Mouse (Mus musculus): ENCODE results near the gene Hlcs. TPM values are rescaled to one million over a fixed set of nuclear protein-coding genes. Genes with fewer than 3 reads are reported as not detected.

The Hlcs gene
- polyA plus RNA-seq, 1 experiment from 2014 or later, result 8.7 TPM

GRCm38 (mm10) chr16:94236226-94237129 is 76.9 kb downstream of the Hlcs start:
- H3K9me3 ChIP-seq (replicated peaks), result no peaks in the 10 kb centered on the region
- 0 out of 2 replicates have a peak, but pooled peaks have one; percentile 47 for ATAC-seq (ENCODE audit: low FRiP score)
- no peak overlapping the region for H3K27ac ChIP-seq (replicated peaks)
- 47% methylated on average over 16 of the region's 16 CpGs for WGBS
- no peak overlapping the region for H3K4me3 ChIP-seq (replicated peaks)
- no peak overlapping the region for H3K9ac ChIP-seq (replicated peaks)
- H3K4me1 ChIP-seq, result peaks cover 8% of the 10 kb centered on the region
- H3K36me3 ChIP-seq, result no peaks in the 10 kb centered on the region
- peaks cover 34% of the 10 kb centered on the region for H3K27me3 ChIP-seq (replicated peaks)
- peak overlapping the region; percentile 20; the same call in 1 of the 2 replicates for H3K4me2 ChIP-seq

DNA sequence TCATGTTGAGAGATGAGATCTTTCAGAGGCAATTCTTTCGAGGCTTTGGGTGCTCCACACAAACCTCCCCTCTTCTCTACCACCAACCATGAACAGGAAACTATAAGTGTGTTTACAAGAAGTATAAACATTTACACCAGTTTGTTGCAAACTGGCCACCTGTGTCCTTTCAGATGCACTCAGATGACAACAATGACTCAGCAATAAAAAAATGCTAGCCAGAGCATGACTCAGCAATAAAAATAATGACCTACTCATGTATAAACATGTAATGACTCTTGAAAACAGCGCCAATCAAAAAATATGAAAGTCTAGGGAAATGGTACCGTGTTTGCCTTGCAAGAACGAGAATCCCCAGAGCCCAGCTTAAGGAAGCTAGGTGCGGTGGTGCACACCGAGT is 77.7 kb downstream of the Hlcs start:
- ATAC-seq (ENCODE audit: low FRiP score), result no peak
- H3K27me3 ChIP-seq (replicated peaks), result peaks cover 42% of the 10 kb centered on the region

GRCm38 (mm10) chr16:94234202-94234601 is 79.2 kb downstream of the Hlcs start:
- no peaks in the 10 kb centered on the region for H3K9me3 ChIP-seq (replicated peaks)
- H3K36me3 ChIP-seq, result no peaks in the 10 kb centered on the region
- 73% methylated on average over 4 of the region's 4 CpGs for WGBS
- peaks cover 52% of the 10 kb centered on the region for H3K27me3 ChIP-seq (replicated peaks)
- no peak overlapping the region for H3K4me2 ChIP-seq
- peaks cover 8% of the 10 kb centered on the region for H3K4me1 ChIP-seq
- no peak overlapping the region for H3K9ac ChIP-seq (replicated peaks)
- H3K4me3 ChIP-seq (replicated peaks), result no peak overlapping the region
- H3K27ac ChIP-seq (replicated peaks), result no peak overlapping the region
- ATAC-seq (ENCODE audit: low FRiP score), result no peak

More for the DNA sequence above, 77.7 kb downstream of the Hlcs start:
- Histone ChIP-seq H3K9me3 (replicated peaks) (no peaks in the 10 kb centered on the region), H3K9ac (replicated peaks) (no peak overlapping the region), H3K27ac (replicated peaks) (no peak overlapping the region), H3K4me3 (replicated peaks) (no peak overlapping the region), H3K36me3 (no peaks in the 10 kb centered on the region), H3K4me2 (no peak overlapping the region), H3K4me1 (peaks cover 8% of the 10 kb centered on the region)
- WGBS, result 86% methylated on average over 6 of the region's 6 CpGs

DNA sequence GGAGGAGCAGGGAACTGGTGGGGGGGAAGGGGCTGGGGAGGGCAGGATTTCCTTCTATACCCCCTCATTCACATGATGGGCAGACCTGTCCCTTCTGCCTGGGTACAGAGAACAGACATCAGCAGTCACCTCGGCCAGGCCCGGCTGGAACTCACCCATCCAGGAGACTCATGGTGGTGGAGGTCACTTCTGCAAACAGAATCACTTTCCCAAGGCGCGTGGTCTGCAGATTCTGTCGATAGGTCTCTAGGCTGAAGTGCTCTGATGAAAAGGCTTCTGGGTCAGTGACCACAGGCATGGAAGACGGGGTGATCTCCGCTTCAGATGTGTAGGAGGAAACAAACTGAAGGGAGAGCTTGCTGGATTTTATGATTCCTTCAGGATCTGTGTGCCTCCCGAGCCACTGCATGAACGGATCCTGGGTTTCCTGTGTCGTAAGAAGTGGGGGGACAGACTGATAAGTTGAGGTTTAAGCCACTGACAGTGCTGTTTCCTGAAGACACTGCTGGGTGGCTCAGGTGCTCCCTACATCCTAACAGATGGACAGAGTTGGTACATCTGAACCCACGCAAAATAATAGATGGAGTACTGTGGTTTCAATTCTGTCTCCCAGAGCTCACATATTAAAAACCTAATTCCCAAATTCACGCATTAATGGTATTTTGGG is 82.3 kb downstream of the Hlcs start:
- H3K36me3 ChIP-seq, result no peaks in the 10 kb centered on the region
- H3K9me3 ChIP-seq (replicated peaks), result no peaks in the 10 kb centered on the region
- WGBS, result 81% methylated on average over 12 of the region's 12 CpGs
- peaks cover 17% of the 10 kb centered on the region for H3K4me1 ChIP-seq
- H3K27me3 ChIP-seq (replicated peaks), result peaks cover 61% of the 10 kb centered on the region
- no peak overlapping the region for H3K4me2 ChIP-seq
- no peak overlapping the region for H3K27ac ChIP-seq (replicated peaks)
- no peak overlapping the region for H3K9ac ChIP-seq (replicated peaks)
- H3K4me3 ChIP-seq (replicated peaks), result no peak overlapping the region
- ATAC-seq (ENCODE audit: low FRiP score), result no peak

GRCm38 (mm10) chr16:94230499-94230898 is 82.9 kb downstream of the Hlcs start:
- H3K27ac ChIP-seq (replicated peaks), result no peak overlapping the region
- H3K4me2 ChIP-seq, result no peak overlapping the region
- peaks cover 64% of the 10 kb centered on the region for H3K27me3 ChIP-seq (replicated peaks)
- no peaks in the 10 kb centered on the region for H3K9me3 ChIP-seq (replicated peaks)
- no peak overlapping the region for H3K9ac ChIP-seq (replicated peaks)
- no peaks in the 10 kb centered on the region for H3K36me3 ChIP-seq
- WGBS, result 88% methylated on average over 4 of the region's 4 CpGs
- H3K4me1 ChIP-seq, result peaks cover 17% of the 10 kb centered on the region
- no peak for ATAC-seq (ENCODE audit: low FRiP score)
- H3K4me3 ChIP-seq (replicated peaks), result no peak overlapping the region

DNA sequence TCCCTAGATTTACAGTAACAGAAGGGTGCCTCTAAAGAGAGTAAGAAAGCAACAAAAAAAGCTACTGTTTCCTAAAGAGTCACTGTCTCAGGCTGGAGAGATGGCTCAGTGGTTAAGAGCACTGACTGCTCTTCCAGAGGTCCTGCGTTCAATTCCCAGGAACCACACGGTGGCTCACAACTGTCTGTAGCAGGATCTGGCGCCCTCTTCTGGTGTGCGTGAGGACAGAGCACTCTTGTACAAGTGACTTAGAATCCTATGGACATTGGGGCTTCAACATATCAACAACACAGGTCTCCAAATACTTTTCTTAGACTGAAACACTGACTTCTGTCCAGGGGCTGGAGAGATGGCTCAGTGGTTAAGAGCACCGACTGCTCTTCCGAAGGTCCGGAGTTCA is 83.5 kb downstream of the Hlcs start:
- no peaks in the 10 kb centered on the region for H3K36me3 ChIP-seq
- WGBS, result 93% methylated on average over 7 of the region's 7 CpGs
- peaks cover 17% of the 10 kb centered on the region for H3K4me1 ChIP-seq
- no peak overlapping the region for H3K4me2 ChIP-seq
- H3K9ac ChIP-seq (replicated peaks), result no peak overlapping the region
- peaks cover 70% of the 10 kb centered on the region for H3K27me3 ChIP-seq (replicated peaks)
- H3K4me3 ChIP-seq (replicated peaks), result no peak overlapping the region
- H3K27ac ChIP-seq (replicated peaks), result no peak overlapping the region
- H3K9me3 ChIP-seq (replicated peaks), result no peaks in the 10 kb centered on the region
- ATAC-seq (ENCODE audit: low FRiP score), result no peak

DNA sequence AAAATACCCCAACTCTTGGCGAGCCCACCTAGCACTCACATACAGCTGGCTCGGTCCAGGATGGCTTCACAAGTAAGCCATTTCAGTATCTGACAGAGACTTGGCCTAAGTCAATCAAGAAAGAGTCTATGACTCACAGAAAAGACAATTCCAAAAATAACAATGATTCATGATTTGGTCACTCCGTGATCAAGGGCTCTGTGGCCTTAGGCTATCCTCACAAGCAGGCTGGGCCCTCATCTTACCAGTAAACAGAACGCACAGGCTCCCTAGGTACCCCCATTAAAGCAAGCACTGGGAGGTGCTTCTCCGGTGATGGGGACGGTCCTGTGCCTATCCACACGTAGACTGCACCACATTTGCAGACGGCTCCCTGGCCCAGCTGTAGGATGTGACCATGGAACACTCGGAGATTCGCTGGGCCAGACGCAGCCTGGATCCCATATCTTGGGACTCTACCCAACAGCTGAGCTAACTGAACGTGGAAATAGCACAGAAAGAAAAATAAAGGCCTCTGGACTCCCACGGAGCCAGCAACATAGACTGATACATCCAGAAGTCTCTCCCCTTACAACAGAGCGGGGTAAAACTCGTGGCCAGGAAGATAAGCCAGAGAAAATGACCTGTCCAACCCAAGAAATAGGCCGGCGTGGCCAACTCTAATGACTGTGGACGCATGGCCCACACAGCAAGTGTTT is 84.4 kb downstream of the Hlcs start:
- WGBS, result 88% methylated on average over 18 of the region's 18 CpGs
- H3K4me3 ChIP-seq (replicated peaks), result no peak overlapping the region
- ATAC-seq (ENCODE audit: low FRiP score), result no peak

GRCm38 (mm10) chr16:94227328-94228018 is 85.9 kb downstream of the Hlcs start:
- Histone ChIP-seq H3K9me3 (replicated peaks) (no peaks in the 10 kb centered on the region), H3K4me3 (replicated peaks) (no peak overlapping the region), H3K27me3 (replicated peaks) (peaks cover 81% of the 10 kb centered on the region), H3K36me3 (no peaks in the 10 kb centered on the region), H3K4me2 (peak overlapping the region; percentile 31), H3K4me1 (peaks cover 17% of the 10 kb centered on the region), H3K9ac (replicated peaks) (no peak overlapping the region), H3K27ac (replicated peaks) (no peak overlapping the region)
- WGBS, result 12% methylated on average over 18 of the region's 18 CpGs
- peak; percentile 76 for ATAC-seq (ENCODE audit: low FRiP score)

More for the DNA sequence above, 84.4 kb downstream of the Hlcs start:
- Histone ChIP-seq H3K36me3 (no peaks in the 10 kb centered on the region), H3K27ac (replicated peaks) (no peak overlapping the region), H3K9me3 (replicated peaks) (no peaks in the 10 kb centered on the region), H3K27me3 (replicated peaks) (peaks cover 73% of the 10 kb centered on the region), H3K4me1 (peaks cover 17% of the 10 kb centered on the region), H3K9ac (replicated peaks) (no peak overlapping the region), H3K4me2 (no peak overlapping the region)

GRCm38 (mm10) chr16:94223363-94223720 is 90.0 kb downstream of the Hlcs start:
- Histone ChIP-seq H3K27me3 (replicated peaks) (peaks cover 72% of the 10 kb centered on the region), H3K36me3 (no peaks in the 10 kb centered on the region), H3K4me1 (peaks cover 16% of the 10 kb centered on the region), H3K9ac (replicated peaks) (no peak overlapping the region), H3K9me3 (replicated peaks) (no peaks in the 10 kb centered on the region), H3K27ac (replicated peaks) (no peak overlapping the region), H3K4me2 (no peak overlapping the region), H3K4me3 (replicated peaks) (no peak overlapping the region)
- ATAC-seq (ENCODE audit: low FRiP score), result no peak
- 84% methylated on average over 8 of the region's 8 CpGs for WGBS

DNA sequence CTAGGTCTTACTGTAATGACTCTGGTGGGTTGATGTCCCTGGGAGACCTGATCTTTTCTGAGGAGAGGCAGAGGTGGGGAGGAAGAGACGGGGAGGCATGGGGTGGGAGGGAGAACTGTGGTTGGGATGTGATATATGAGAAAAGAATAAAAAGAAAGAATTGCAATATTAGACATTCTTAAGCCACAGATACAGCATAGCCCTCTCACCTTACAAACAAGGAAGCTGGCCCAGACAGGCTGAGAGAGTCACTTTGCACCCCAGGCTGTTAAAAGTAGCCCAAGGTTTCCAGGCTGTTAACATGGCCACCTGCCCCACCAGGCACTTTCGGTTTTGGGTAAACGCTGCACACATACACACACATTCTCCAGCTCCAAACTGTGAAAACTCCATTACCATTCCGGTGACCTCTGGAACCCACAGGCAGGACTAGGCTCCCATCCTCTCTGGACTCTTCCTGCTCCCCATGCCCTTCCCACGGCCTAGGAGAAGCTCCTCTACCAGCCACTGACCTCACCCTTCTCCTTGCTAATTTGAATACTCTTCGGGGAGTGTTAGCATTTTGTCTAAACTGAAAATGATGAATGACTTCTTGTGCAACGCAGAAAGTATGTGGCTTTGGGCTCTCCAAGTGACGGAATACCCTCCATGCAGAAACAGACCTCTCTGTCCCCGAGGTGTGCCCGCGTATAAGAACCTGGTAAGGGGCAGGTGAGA is 90.6 kb downstream of the Hlcs start:
- Histone ChIP-seq H3K4me3 (replicated peaks) (no peak overlapping the region), H3K4me1 (peaks cover 11% of the 10 kb centered on the region; the same call in 1 of the 2 replicates), H3K36me3 (no peaks in the 10 kb centered on the region), H3K4me2 (no peak overlapping the region), H3K9ac (replicated peaks) (no peak overlapping the region), H3K9me3 (replicated peaks) (no peaks in the 10 kb centered on the region), H3K27me3 (replicated peaks) (peaks cover 68% of the 10 kb centered on the region), H3K27ac (replicated peaks) (no peak overlapping the region)
- no peak for ATAC-seq (ENCODE audit: low FRiP score)
- WGBS, result 82% methylated on average over 11 of the region's 11 CpGs

All from neural tube, embryonic 15.5 days (tissue).